Mouse (Mus musculus): ENCODE measurements around the gene Tbkbp1.

GRCm38 (mm10) chr11:97086365-97086764 lies 64.9 kb downstream of the Tbkbp1 start:
- no peak for TF ChIP-seq CTCF (IDR thresholded peaks at IDR 0.05; ENCODE audit: low read depth)
- no peak for TF ChIP-seq EP300 (IDR thresholded peaks at IDR 0.05; ENCODE audit: low read depth)

Data from liver, embryonic 14.5 days (tissue).